Mouse (Mus musculus): Measurements from ENCODE around the gene Ski. TPM values are rescaled to one million over a fixed set of nuclear protein-coding genes. Genes with fewer than 3 reads are reported as not detected.
"Not testable (repeated sequence)": the region's sequence is repeated elsewhere in the genome, so short reads cannot be mapped to it uniquely, and the experiment has no call there.

Ski gene
- polyA plus RNA-seq, 1 experiment from 2014 or later: 21.0 TPM

DNA sequence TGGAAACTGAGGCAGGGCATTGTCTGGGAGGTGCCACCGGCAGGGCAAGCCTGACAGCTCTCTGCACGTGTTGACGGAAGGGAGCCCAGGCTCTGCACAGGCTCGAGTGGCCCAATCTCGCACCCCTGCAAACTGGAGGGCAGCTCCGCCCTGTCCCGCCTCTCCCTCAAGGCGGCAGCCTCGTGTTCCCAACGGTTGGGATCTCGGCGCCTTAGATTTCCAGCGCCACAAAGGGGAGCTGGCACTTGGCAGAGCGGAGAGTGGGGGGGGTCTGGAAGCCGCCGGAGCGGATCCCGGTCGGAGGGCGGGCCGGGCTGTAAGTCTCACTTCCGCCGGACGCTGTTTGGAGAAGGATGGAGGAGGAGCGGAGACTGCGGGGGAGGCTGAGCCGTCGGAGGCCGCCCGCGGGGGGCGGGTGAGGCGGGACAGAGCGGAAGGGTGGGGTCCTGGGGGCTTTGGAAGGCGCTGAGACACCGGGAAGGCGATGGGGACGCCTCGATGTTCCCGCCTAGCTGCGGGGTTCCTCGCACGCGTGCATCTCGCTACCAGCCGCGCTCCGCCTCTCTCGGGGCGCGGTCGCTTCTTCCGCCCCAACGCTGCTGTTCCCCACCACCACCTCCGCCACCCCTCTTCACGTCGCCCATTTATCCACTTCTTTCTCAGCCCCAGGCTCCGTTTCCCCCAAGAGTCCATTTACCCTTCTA lies 27.4 kb upstream of the Ski start, which contains the start of gene Faap20:
Faap20 (plus strand) TSS at position 155 of the 704 bp plus-strand sequence.
- Histone ChIP-seq H3K4me1 (replicated peaks; ENCODE audit: control insufficient read depth, insufficient read depth, low read length) (no peaks in the 10 kb centered on the region; the same call in none of the 2 replicates), H3K36me3 (ENCODE audit: control insufficient read depth, insufficient read depth, low read length) (no peaks in the 10 kb centered on the region), H3K9ac (ENCODE audit: low read depth, low read length) (peak within 1 kb of the TSS; percentile 91), H3K9me3 (ENCODE audit: control insufficient read depth, low read length) (no peaks in the 10 kb centered on the region), H3K27ac (ENCODE audit: low read depth, low read length) (peak within 1 kb of the TSS; percentile 98), H3K27me3 (ENCODE audit: control insufficient read depth, insufficient read depth, low read length) (no peaks in the 10 kb centered on the region), H3K4me3 (ENCODE audit: low read depth, low read length) (peak within 1 kb of the TSS; percentile 61), H3K4me2 (replicated peaks; ENCODE audit: low read depth, low read length) (peak within 1 kb of the TSS; percentile 90)
- WGBS: 0% methylated on average over 29 of the region's 58 CpGs
- DNase-seq (ENCODE audit: low spot score): peak; percentile 91
- peak; percentile 92 for ATAC-seq (ENCODE audit: low FRiP score)

- H3K9ac ChIP-seq (ENCODE audit: low read depth, low read length): peak overlapping the region; percentile 91
- H3K36me3 ChIP-seq (ENCODE audit: control insufficient read depth, insufficient read depth, low read length): no peaks in the 10 kb centered on the region
- ATAC-seq (ENCODE audit: low FRiP score): peak; percentile 85
- no peaks in the 10 kb centered on the region for H3K9me3 ChIP-seq (ENCODE audit: control insufficient read depth, low read length)
- H3K27me3 ChIP-seq (ENCODE audit: control insufficient read depth, insufficient read depth, low read length): no peaks in the 10 kb centered on the region
- H3K27ac ChIP-seq (ENCODE audit: low read depth, low read length): peak overlapping the region; percentile 98
- no peaks in the 10 kb centered on the region; the same call in none of the 2 replicates for H3K4me1 ChIP-seq (replicated peaks; ENCODE audit: control insufficient read depth, insufficient read depth, low read length)
- WGBS: 0% methylated on average over 9 of the region's 9 CpGs
- peak overlapping the region; percentile 90 for H3K4me2 ChIP-seq (replicated peaks; ENCODE audit: low read depth, low read length)
- DNase-seq (ENCODE audit: low spot score): peak; percentile 98
- H3K4me3 ChIP-seq (ENCODE audit: low read depth, low read length): peak overlapping the region; percentile 61
These were observed 26.9 kb upstream of the Ski start for GRCm38 (mm10) chr4:155249257-155249647.

DNA sequence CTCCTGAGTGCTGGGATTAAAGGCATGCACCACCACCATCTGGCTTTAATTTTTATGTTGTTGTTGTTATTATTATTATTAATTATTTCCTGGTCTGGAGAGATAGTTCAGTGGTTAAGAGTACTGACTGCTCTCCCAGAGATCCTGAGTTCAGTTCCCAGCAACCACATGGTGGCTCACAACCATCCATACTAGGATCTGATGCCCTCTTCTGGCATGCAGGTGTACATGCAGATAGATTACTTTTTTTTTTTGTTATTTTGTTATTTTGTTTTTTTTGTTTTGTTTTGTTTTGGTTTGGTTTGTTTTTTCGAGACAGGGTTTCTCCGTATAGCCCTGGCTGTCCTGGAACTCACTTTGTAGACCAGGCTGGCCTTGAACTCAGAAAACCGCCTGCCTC lies 25.7 kb upstream of the Ski start:
- DNase-seq (ENCODE audit: low spot score): not testable (repeated sequence)
- WGBS: 94% methylated on average over 3 of the region's 3 CpGs

DNA sequence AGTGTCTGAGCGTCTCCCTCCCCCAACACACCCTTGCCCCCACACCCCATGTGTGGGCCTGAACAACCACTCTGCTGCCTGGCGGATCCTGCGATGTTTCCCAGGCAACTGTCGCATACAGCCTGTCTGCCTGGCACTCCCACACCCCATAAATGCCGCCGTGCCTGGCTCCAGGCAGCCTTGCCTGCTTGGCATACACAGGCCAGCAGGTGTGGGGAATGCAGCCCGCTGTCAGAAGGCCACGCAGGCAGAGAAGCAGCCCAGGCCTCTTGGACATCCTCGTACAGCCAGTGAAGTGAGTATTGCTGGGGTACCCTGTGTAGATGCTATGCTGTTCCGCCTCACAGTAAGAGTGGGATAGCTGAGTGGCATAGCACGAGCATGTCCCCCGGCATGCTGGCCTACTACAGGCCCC lies 24.3 kb upstream of the Ski start:
- no peak overlapping the region for H3K4me3 ChIP-seq (ENCODE audit: low read depth, low read length)
- H3K27ac ChIP-seq (ENCODE audit: low read depth, low read length): no peak overlapping the region
- no peak for DNase-seq (ENCODE audit: low spot score)
- WGBS: 84% methylated on average over 12 of the region's 12 CpGs
- H3K4me1 ChIP-seq (replicated peaks; ENCODE audit: control insufficient read depth, insufficient read depth, low read length): no peaks in the 10 kb centered on the region; the same call in none of the 2 replicates
- peak overlapping the region; percentile 1; the same call in 1 of the 2 replicates for H3K9ac ChIP-seq (ENCODE audit: low read depth, low read length)
- no peak for ATAC-seq (ENCODE audit: low FRiP score)
- no peaks in the 10 kb centered on the region for H3K27me3 ChIP-seq (ENCODE audit: control insufficient read depth, insufficient read depth, low read length)
- H3K36me3 ChIP-seq (ENCODE audit: control insufficient read depth, insufficient read depth, low read length): no peaks in the 10 kb centered on the region
- no peaks in the 10 kb centered on the region for H3K9me3 ChIP-seq (ENCODE audit: control insufficient read depth, low read length)
- no peak overlapping the region for H3K4me2 ChIP-seq (replicated peaks; ENCODE audit: low read depth, low read length)

More for the DNA sequence above, 25.7 kb upstream of the Ski start:
- H3K9ac ChIP-seq (ENCODE audit: low read depth, low read length); H3K4me2 ChIP-seq (replicated peaks; ENCODE audit: low read depth, low read length); H3K27ac ChIP-seq (ENCODE audit: low read depth, low read length); ATAC-seq (ENCODE audit: low FRiP score); H3K4me3 ChIP-seq (ENCODE audit: low read depth, low read length); H3K4me1 ChIP-seq (replicated peaks; ENCODE audit: control insufficient read depth, insufficient read depth, low read length); H3K9me3 ChIP-seq (ENCODE audit: control insufficient read depth, low read length); H3K27me3 ChIP-seq (ENCODE audit: control insufficient read depth, insufficient read depth, low read length); H3K36me3 ChIP-seq (ENCODE audit: control insufficient read depth, insufficient read depth, low read length): not testable (repeated sequence)

DNA sequence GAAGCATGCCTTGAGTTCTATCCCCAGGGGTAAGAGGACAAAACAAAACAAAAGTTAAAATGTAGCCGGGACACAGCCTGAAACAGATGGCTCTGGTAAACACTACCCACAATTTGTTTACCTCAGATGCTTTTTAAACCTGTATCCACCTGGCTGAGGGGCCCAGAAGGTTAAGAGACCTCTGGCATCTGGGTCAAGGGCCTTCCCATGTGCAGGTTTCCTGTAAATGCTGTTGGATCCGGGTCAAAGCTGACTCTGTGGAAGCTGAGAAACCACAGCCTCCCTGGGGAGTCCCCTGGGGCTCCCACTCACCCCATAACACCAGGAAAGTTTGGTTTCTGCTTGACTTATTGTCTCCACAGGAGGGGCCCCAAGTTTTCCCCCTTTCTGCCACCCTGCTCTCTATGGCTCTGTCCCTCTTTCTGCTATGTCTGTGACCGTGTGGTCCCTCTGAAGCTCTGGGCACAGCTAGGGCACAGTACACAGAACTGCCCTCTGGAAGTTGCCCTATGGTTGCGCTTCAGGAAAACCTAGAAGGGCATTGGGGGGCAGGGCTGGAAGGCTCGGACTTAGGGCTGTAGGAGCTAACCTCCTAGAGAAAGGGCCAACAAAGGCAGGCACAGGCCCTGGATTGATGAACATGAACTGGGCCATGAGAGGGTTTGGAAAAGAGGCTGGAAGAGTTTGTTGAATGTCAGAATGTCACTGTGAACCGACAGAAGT lies 23.5 kb upstream of the Ski start:
- no peak overlapping the region for H3K4me3 ChIP-seq (ENCODE audit: low read depth, low read length)
- no peak overlapping the region for H3K4me2 ChIP-seq (replicated peaks; ENCODE audit: low read depth, low read length)
- H3K27ac ChIP-seq (ENCODE audit: low read depth, low read length): no peak overlapping the region
- ATAC-seq (ENCODE audit: low FRiP score) (no peak), DNase-seq (ENCODE audit: low spot score) (no peak)
- no peaks in the 10 kb centered on the region; the same call in none of the 2 replicates for H3K4me1 ChIP-seq (replicated peaks; ENCODE audit: control insufficient read depth, insufficient read depth, low read length)
- WGBS: 63% methylated on average over 6 of the region's 6 CpGs
- H3K9ac ChIP-seq (ENCODE audit: low read depth, low read length): no peak overlapping the region
- H3K27me3 ChIP-seq (ENCODE audit: control insufficient read depth, insufficient read depth, low read length): no peaks in the 10 kb centered on the region
- H3K36me3 ChIP-seq (ENCODE audit: control insufficient read depth, insufficient read depth, low read length): no peaks in the 10 kb centered on the region
- H3K9me3 ChIP-seq (ENCODE audit: control insufficient read depth, low read length): no peaks in the 10 kb centered on the region

- H3K36me3 ChIP-seq (ENCODE audit: control insufficient read depth, insufficient read depth, low read length): no peaks in the 10 kb centered on the region
- DNase-seq (ENCODE audit: low spot score): no peak
- no peaks in the 10 kb centered on the region for H3K9me3 ChIP-seq (ENCODE audit: control insufficient read depth, low read length)
- H3K4me2 ChIP-seq (replicated peaks; ENCODE audit: low read depth, low read length): no peak overlapping the region
- no peak for ATAC-seq (ENCODE audit: low FRiP score)
- H3K27ac ChIP-seq (ENCODE audit: low read depth, low read length): no peak overlapping the region
- no peaks in the 10 kb centered on the region for H3K27me3 ChIP-seq (ENCODE audit: control insufficient read depth, insufficient read depth, low read length)
- H3K4me3 ChIP-seq (ENCODE audit: low read depth, low read length): no peak overlapping the region
- H3K9ac ChIP-seq (ENCODE audit: low read depth, low read length): no peak overlapping the region
- H3K4me1 ChIP-seq (replicated peaks; ENCODE audit: control insufficient read depth, insufficient read depth, low read length): no peaks in the 10 kb centered on the region
- WGBS: 90% methylated on average over 12 of the region's 12 CpGs
These were observed 20.8 kb upstream of the Ski start for GRCm38 (mm10) chr4:155243233-155243632.

DNA sequence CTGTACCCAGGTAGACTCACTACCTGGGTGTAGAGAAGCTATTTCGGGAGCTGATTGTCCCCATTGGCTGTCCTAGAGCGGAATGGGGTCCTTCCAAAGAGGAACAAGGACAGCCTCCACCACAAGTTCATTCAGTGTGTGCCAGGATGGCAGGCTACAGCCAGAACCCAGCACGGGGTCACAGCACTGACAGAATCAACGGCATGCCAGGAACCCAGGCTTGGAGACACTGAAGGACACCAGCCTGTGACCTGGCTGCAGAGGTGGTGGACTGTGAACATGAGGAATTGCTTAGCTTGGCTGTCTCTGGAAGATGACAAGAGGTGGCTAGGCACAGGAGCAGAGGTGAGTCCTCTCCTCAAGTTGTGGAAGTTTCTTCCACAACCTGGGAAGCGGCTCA lies 19.9 kb upstream of the Ski start:
- Histone ChIP-seq H3K4me3 (ENCODE audit: low read depth, low read length) (no peak overlapping the region), H3K27me3 (ENCODE audit: control insufficient read depth, insufficient read depth, low read length) (no peaks in the 10 kb centered on the region), H3K4me1 (replicated peaks; ENCODE audit: control insufficient read depth, insufficient read depth, low read length) (no peaks in the 10 kb centered on the region), H3K27ac (ENCODE audit: low read depth, low read length) (no peak overlapping the region), H3K4me2 (replicated peaks; ENCODE audit: low read depth, low read length) (no peak overlapping the region), H3K36me3 (ENCODE audit: control insufficient read depth, insufficient read depth, low read length) (no peaks in the 10 kb centered on the region), H3K9ac (ENCODE audit: low read depth, low read length) (no peak overlapping the region), H3K9me3 (ENCODE audit: control insufficient read depth, low read length) (no peaks in the 10 kb centered on the region)
- 94% methylated on average over 5 of the region's 5 CpGs for WGBS
- no peak for ATAC-seq (ENCODE audit: low FRiP score)
- no peak for DNase-seq (ENCODE audit: low spot score)

GRCm38 (mm10) chr4:155241789-155242188 lies 19.4 kb upstream of the Ski start:
- Histone ChIP-seq H3K9ac (ENCODE audit: low read depth, low read length) (no peak overlapping the region), H3K4me1 (replicated peaks; ENCODE audit: control insufficient read depth, insufficient read depth, low read length) (no peaks in the 10 kb centered on the region), H3K4me3 (ENCODE audit: low read depth, low read length) (no peak overlapping the region), H3K27me3 (ENCODE audit: control insufficient read depth, insufficient read depth, low read length) (no peaks in the 10 kb centered on the region), H3K36me3 (ENCODE audit: control insufficient read depth, insufficient read depth, low read length) (no peaks in the 10 kb centered on the region), H3K27ac (ENCODE audit: low read depth, low read length) (no peak overlapping the region), H3K4me2 (replicated peaks; ENCODE audit: low read depth, low read length) (no peak overlapping the region), H3K9me3 (ENCODE audit: control insufficient read depth, low read length) (no peaks in the 10 kb centered on the region)
- ATAC-seq (ENCODE audit: low FRiP score): no peak
- 78% methylated on average over 9 of the region's 9 CpGs for WGBS
- DNase-seq (ENCODE audit: low spot score): no peak

Measured in hindbrain, embryonic 11.5 days (tissue).